Mouse (Mus musculus) liver, postnatal 0 days (tissue): ENCODE measurements around the gene B830017H08Rik. TPM values are rescaled to one million over a fixed set of nuclear protein-coding genes. Genes with fewer than 3 reads are reported as not detected.

Experiments
- ATAC-seq: fragments of 200-750 bp; cut with Nextera tagmentation; 2 replicates; pipeline ENCODE4 v1.8.0; 2017; ENCODE audit warnings: mild to moderate bottlenecking, moderate library complexity
- DNase-seq: peaks from one replicate; pipeline ENCODE4 v3.0.0-alpha.2; 2016
- H3K27ac ChIP-seq: fragments of 300-500 bp; sonication (generic); 2 replicates; pipeline ENCODE4 v1.5.1; 2014; ENCODE audit warnings: antibody characterized with exemption, moderate library complexity, mild to moderate bottlenecking, low read depth
- H3K27me3 ChIP-seq: fragments of 300-500 bp; sonication (generic); 2 replicates; pipeline ENCODE4 v1.6.1; 2014; ENCODE audit warnings: low read length, control low read depth, mixed read lengths; ENCODE audit not compliant: insufficient read depth
- H3K36me3 ChIP-seq: fragments of 300-500 bp; sonication (generic); replicated peaks from 2 replicates; pipeline ENCODE4 v1.6.1; 2014; ENCODE audit warnings: mild to moderate bottlenecking, control low read depth, low read length, moderate library complexity, mixed read lengths; ENCODE audit not compliant: insufficient read depth
- H3K4me1 ChIP-seq: fragments of 300-500 bp; sonication (generic); 2 replicates; pipeline ENCODE4 v1.6.1; 2014; ENCODE audit warnings: antibody characterized with exemption, mild to moderate bottlenecking, control low read depth; ENCODE audit not compliant: insufficient read depth
- H3K4me2 ChIP-seq: fragments of 300-500 bp; sonication (generic); 2 replicates; pipeline ENCODE4 v1.6.1; 2014; ENCODE audit warnings: low read depth, mild to moderate bottlenecking, low read length, moderate library complexity, mixed read lengths
- H3K4me3 ChIP-seq: fragments of 300-500 bp; sonication (generic); 2 replicates; pipeline ENCODE4 v1.5.1; 2014; ENCODE audit warnings: low read depth, low read length
- H3K9ac ChIP-seq: fragments of 300-500 bp; sonication (generic); replicated peaks from 2 replicates; pipeline ENCODE4 v1.6.1; 2014; ENCODE audit warnings: mild to moderate bottlenecking, moderate library complexity
- H3K9me3 ChIP-seq: fragments of 300-500 bp; sonication (generic); 2 replicates; pipeline ENCODE4 v1.6.1; 2016; ENCODE audit warnings: mild to moderate bottlenecking, control low read depth, low read length, mixed read lengths
- CTCF ChIP-seq: sonication (generic); IDR thresholded peaks from 2 replicates; pipeline ENCODE4 v1.5.1; 2016; ENCODE audit warnings: antibody characterized with exemption, low read depth
- EP300 ChIP-seq: IDR thresholded peaks from 2 replicates; pipeline ENCODE4 v1.6.1; 2016; ENCODE audit warnings: antibody characterized with exemption, low read depth, mild to moderate bottlenecking
- WGBS: fragments of 180-500 bp; shearing (Covaris S2); extraction: QIAGEN DNeasy Blood & Tissue Kit; methylation state at CpG from one replicate; pipeline ENCODE4 v1.1.7; 2014; ENCODE audit not compliant: insufficient replicate concordance; 5-methylcytosine and 5-hydroxymethylcytosine counted together
- polyA plus RNA-seq: library from polyadenylated mRNA; unstranded; fragments of >200 nt; fragmentation: Nextera tagmentation; extraction: Ambion mirVana; gene quantifications from 2 replicates; pipeline ENCODE4 v1.2.1, GENCODE M21; 2015

B830017H08Rik gene
- polyA plus RNA-seq, 1 experiment from 2014 or later = not detected

GRCm38 (mm10) chr16:17833321-17833680 lies 380 bp downstream of the B830017H08Rik start:
- DNase-seq (no peak), ATAC-seq (no peak)
- peaks cover 67% of the 10 kb centered on the region for H3K27me3 ChIP-seq
- H3K4me1 ChIP-seq = peaks cover 6% of the 10 kb centered on the region; the same call in 1 of the 2 replicates
- H3K36me3 ChIP-seq = no peaks in the 10 kb centered on the region
- H3K4me2 ChIP-seq = peak overlapping the region; percentile 73
- 7% methylated on average over 21 of the region's 37 CpGs for WGBS
- peak overlapping the region; percentile 47 for H3K4me3 ChIP-seq
- H3K9ac ChIP-seq = no peak overlapping the region
- H3K27ac ChIP-seq = no peak overlapping the region
- no peak for TF ChIP-seq CTCF
- no peak for TF ChIP-seq EP300
- no peaks in the 10 kb centered on the region for H3K9me3 ChIP-seq

- H3K36me3 ChIP-seq = no peaks in the 10 kb centered on the region
- H3K4me2 ChIP-seq = peak overlapping the region; percentile 73
- DNase-seq (no peak), ATAC-seq (no peak)
- no peak overlapping the region for H3K27ac ChIP-seq
- peaks cover 65% of the 10 kb centered on the region for H3K27me3 ChIP-seq
- TF ChIP-seq EP300 = no peak
- TF ChIP-seq CTCF = no peak
- WGBS = 2% methylated on average over 81 of the region's 103 CpGs
- H3K4me1 ChIP-seq = peaks cover 6% of the 10 kb centered on the region; the same call in 1 of the 2 replicates
- H3K9ac ChIP-seq = no peak overlapping the region
- H3K4me3 ChIP-seq = peak overlapping the region; percentile 47
- no peaks in the 10 kb centered on the region for H3K9me3 ChIP-seq
These were observed 919 bp downstream of the B830017H08Rik start for GRCm38 (mm10) chr16:17833681-17834399.

- DNase-seq (no peak), ATAC-seq (no peak)
- peaks cover 65% of the 10 kb centered on the region for H3K27me3 ChIP-seq
- H3K9ac ChIP-seq = no peak overlapping the region
- no peaks in the 10 kb centered on the region for H3K9me3 ChIP-seq
- H3K4me2 ChIP-seq = no peak overlapping the region
- no peak for TF ChIP-seq CTCF
- no peak for TF ChIP-seq EP300
- 47% methylated on average over 7 of the region's 7 CpGs for WGBS
- no peaks in the 10 kb centered on the region for H3K36me3 ChIP-seq
- peaks cover 6% of the 10 kb centered on the region; the same call in 1 of the 2 replicates for H3K4me1 ChIP-seq
- H3K27ac ChIP-seq = no peak overlapping the region
- H3K4me3 ChIP-seq = no peak overlapping the region
These were observed 1.6 kb downstream of the B830017H08Rik start for GRCm38 (mm10) chr16:17834543-17834942.

- no peak for DNase-seq
- Histone ChIP-seq H3K4me3 (no peak overlapping the region), H3K4me1 (peaks cover 6% of the 10 kb centered on the region; the same call in 1 of the 2 replicates), H3K27ac (no peak overlapping the region), H3K36me3 (0 out of 2 replicates have a peak, but pooled peaks cover under 1% of the 10 kb centered on the region), H3K9me3 (no peaks in the 10 kb centered on the region), H3K9ac (no peak overlapping the region), H3K4me2 (no peak overlapping the region), H3K27me3 (peaks cover 59% of the 10 kb centered on the region)
- TF ChIP-seq EP300 = no peak
- TF ChIP-seq CTCF = no peak
- ATAC-seq = no peak
- 51% methylated on average over 13 of the region's 13 CpGs for WGBS
These were observed 2.6 kb downstream of the B830017H08Rik start for GRCm38 (mm10) chr16:17835481-17835880.

- 74% methylated on average over 6 of the region's 6 CpGs for WGBS
- H3K9me3 ChIP-seq = no peaks in the 10 kb centered on the region
- H3K4me3 ChIP-seq = no peak within 1 kb of the TSS
- no peak for DNase-seq
- no peak within 1 kb of the TSS for H3K4me2 ChIP-seq
- peaks cover 6% of the 10 kb centered on the region; the same call in 1 of the 2 replicates for H3K4me1 ChIP-seq
- H3K27ac ChIP-seq = no peak within 1 kb of the TSS
- H3K36me3 ChIP-seq = peaks cover 26% of the 10 kb centered on the region
- H3K27me3 ChIP-seq = peaks cover 34% of the 10 kb centered on the region
- TF ChIP-seq CTCF (no peak), EP300 (no peak)
- no peak within 1 kb of the TSS for H3K9ac ChIP-seq
- no peak for ATAC-seq
These were observed 5.1 kb downstream of the B830017H08Rik start, which contains the start of gene Car15 for GRCm38 (mm10) chr16:17838051-17838450. Gene Car15 (minus strand): TSS chr16:17838364.

GRCm38 (mm10) chr16:17839976-17840375 lies 7.1 kb downstream of the B830017H08Rik start:
- Histone ChIP-seq H3K27me3 (peaks cover 18% of the 10 kb centered on the region), H3K4me1 (no peaks in the 10 kb centered on the region), H3K27ac (no peak overlapping the region), H3K9me3 (no peaks in the 10 kb centered on the region), H3K36me3 (peaks cover 45% of the 10 kb centered on the region), H3K9ac (no peak overlapping the region), H3K4me3 (no peak overlapping the region), H3K4me2 (no peak overlapping the region)
- no peak for ATAC-seq
- 75% methylated on average over 4 of the region's 4 CpGs for WGBS
- TF ChIP-seq EP300 (no peak), CTCF (no peak)
- DNase-seq = no peak
